Mouse (Mus musculus) G1E-ER4 (cell line): ENCODE data around the gene Lrrc72. TPM values are rescaled to one million over a fixed set of nuclear protein-coding genes. Genes with fewer than 3 reads are reported as not detected.

Experiments used
- GATA1 ChIP-seq: IDR thresholded peaks from one replicate; pipeline ENCODE4 v1.8.0; 2012; ENCODE audit warnings: low read length, inconsistent platforms
- polyA plus RNA-seq: library from polyadenylated mRNA; stranded (reverse); fragments of >175 nt; gene quantifications from 2 replicates; pipeline ENCODE4 v1.2.3, GENCODE M21; 2012

Gene Lrrc72
- polyA plus RNA-seq: not detected in 2 replicates

DNA sequence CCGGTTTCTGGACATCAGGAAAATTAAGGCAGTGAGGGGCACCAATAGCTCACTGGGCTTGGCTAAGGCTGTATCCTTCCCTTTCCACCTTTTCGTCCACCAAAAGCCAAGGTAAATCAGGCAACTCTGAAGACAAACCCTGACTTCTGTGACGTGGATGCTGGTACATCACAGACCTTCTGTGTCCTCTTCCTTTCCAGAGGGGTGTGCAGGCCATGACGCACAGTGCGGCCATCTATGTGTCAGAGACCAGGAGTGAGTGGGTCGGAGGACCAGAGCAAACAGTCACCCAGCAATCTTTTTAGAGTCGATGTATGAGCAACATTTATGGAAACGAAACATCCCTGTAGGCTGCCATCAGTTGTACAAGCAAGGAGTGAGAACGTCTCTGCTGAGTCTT lies at the start of gene Lrrc72:
Gene Lrrc72, minus strand, starts transcription at position 101 of the 400 bp plus-strand sequence.
- TF ChIP-seq GATA1: no peak

DNA sequence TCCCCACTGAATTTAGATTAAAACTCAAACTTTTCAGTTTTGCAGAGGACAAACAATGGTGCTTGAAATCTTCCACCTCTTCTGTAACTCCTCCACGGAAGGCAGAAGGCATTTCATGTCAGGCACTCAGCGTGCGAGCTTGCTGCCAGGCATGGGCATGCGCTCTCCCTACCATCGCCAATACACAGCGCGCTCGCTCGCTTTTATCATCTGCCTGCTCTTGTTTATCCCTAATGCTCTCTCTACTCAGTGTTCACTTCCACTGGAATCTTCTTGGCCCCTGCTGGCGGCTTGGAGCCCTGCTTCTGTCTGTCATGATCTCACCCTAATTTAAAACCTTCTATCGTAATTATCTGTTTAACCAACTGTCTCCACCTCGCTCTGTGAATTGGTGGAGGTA lies 49.1 kb upstream of the Lrrc72 start:
- no peak for TF ChIP-seq GATA1

DNA sequence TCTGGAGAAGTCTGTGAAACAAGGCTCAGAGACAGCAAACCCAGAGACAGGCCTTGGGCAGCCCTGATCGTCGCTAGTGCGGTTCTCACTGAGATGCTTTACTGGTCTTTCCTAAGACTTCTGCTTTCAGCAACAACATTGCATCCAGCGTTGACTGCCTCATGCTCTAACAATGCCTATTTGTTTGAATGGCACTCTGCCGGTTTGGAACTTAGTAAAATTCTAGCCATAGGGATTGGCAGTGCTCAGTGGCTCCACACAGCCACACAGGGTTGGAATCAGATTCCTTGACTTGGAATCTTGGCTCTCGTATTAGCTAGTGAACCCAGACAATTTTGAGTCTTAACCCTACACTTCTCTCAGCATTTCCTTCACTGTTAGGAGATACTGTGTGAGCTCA lies 38.1 kb upstream of the Lrrc72 start:
- TF ChIP-seq GATA1: no peak

DNA sequence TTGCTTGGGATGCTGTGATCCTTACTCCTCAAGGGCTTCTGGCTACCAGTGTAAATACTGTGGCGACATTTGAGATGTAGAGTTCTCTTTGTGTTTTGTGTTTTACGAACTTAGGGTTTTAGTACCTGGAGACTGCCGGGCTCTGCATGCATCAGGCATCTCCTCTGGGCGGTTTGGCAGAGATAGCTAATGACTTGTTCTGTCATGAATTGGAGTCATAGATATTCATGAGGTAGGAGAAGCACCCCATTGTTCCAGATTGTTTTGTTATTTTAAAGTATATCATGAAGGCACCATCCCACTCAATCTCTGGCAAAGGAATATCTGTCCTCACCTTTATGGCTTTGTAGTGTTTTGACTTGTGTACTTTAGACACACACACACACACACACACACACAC lies 37.3 kb upstream of the Lrrc72 start:
- TF ChIP-seq GATA1: no peak

DNA sequence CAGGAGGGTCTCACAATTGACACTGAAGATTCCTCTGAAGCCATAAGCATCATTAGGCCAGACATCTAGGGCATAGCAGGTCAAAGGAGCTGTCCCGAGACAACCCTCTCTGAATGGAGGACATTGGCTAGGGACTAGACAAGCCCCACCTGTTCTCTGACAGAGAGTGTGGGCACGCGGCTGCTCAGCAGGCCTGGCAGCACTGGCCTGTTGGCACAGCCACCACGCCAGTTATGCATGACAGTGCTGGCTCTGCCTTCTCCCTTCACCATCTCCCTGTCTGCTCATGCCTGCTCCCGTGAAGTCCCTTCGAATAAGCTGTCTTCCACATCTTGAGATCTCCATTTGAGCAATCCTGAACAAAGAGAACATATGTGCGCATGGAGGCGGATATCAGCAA lies 36.4 kb upstream of the Lrrc72 start:
- no peak for TF ChIP-seq GATA1

DNA sequence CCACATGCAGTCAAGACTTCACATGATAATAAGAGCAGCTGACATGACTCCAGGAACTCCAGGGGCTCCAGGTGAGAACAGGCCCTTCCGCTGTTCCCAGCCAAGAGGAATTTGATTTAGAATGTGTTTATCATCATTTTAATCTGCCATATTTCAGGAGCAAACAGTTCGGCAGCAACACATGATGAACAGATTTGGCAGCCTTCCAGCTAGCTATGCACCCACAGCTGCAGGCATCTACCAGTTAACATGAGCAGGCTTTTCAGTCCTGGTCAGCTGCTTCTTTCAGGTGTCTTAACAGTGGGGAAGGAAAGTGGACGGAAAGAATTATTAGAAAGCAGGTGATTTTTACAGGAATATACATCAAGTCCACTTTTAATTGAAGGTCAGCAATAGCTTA lies 21.6 kb upstream of the Lrrc72 start:
- TF ChIP-seq GATA1: no peak

DNA sequence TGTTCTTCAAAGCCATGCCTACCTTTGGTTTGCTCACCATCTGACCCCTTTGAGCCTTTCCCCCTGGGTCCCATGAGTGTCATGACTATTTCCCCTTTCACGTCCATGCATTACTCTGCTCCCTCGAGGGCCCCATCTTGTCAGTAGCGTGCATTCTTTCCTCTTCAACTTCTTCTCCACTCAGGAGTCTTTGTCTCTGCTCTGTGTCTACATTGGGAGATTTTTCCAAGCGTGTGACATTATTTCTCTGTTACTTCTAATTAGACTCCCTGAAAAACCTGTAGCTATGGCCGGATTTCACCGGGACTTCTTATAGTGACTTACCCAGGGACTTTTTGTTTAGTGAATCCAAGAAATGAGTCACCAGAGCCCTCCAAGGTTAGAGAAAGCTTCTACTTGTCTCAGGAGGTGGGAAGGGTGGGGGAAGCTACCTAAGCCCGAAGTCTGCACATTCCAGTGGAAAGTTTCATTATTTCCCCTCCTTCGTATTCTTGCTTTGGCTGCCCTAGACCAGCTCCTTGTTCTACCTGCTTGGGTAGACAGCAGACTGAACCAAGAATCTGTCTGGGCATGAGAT lies 14.6 kb upstream of the Lrrc72 start:
- no peak for TF ChIP-seq GATA1

DNA sequence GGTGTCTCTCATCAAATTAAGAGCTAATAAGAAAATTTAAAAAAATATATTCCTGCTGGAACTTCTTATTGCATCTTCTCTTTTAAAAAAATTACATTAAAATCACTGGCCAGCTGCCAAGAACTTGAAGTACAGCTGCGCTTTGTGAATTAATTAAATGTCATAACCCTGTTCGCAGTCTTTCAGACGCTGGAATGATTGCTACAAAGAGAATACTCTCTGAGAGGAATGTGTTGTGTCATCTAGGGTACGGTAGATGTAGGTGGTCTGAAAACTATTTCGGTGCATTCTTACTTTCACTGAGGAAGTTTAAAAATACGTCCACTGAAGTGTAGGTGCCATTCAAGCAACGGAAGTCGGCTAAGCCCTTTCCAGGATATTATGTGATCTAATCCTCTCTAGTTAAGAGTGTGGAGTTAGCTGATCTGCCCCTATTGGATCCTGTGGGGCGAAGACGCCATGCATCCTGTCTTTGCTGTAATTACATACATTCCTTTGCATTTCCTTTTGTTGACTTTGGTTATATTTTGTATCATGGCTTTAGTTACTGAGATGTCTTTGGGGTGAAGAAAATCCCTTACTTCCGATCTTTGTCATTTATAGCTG lies 9.0 kb upstream of the Lrrc72 start:
- no peak for TF ChIP-seq GATA1

DNA sequence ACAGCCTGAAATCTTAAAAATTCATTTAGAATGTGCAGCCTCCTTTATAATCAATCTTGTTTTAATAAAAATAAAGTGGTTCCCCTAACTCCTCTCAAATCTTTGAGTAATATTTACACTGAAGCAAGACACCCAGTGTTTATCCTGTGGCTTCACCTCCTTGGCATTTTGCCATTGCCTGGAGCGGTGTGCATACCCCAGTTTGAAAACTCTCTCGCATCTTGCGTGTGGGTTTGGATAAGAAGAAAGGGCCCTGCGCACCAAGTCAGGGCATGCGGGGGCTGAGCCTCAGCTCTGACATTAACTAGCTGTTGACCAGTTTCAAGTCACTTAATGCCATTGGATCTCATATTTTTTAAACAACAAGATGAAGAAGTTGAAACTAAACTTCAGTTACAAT lies 2.2 kb upstream of the Lrrc72 start:
- TF ChIP-seq GATA1: no peak

DNA sequence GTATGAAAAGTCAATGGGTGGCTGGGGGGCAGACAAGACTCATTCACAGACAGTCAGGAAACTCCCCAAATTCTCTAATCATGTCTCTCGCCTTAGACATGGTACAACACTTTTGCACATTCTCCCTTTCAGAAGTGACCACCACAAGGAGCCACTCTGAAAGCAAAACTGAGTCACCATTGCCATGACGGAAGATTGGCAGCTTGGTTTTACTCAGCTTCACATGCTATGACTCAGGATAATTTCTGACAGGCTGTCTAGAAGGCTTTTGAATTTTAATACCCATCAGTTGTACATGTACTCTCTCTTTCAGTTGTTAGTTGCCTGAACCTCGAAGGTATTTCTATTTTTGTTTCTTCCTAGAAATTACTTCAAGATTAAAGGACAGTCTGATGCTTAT lies 12.0 kb downstream of the Lrrc72 start:
- no peak for TF ChIP-seq GATA1

DNA sequence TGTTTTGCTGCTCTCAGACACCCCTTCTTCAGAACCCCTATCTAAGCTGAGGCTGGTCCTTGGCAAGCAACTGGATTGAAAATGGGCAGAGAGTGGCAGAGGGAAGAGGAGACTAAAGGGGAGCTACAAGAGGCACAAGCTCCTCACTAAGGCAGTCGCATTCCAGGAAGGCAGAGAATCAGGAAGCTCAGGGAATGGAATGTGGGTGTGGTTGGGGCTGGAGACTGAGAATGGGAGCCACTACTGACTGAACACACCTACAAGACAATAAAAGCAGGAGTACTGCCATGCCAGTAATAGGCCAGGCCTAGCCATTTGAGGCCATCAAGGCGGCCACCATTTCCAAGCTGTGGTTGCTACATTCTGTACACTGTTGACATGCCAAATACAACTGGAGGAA lies 21.8 kb downstream of the Lrrc72 start:
- TF ChIP-seq GATA1: no peak

DNA sequence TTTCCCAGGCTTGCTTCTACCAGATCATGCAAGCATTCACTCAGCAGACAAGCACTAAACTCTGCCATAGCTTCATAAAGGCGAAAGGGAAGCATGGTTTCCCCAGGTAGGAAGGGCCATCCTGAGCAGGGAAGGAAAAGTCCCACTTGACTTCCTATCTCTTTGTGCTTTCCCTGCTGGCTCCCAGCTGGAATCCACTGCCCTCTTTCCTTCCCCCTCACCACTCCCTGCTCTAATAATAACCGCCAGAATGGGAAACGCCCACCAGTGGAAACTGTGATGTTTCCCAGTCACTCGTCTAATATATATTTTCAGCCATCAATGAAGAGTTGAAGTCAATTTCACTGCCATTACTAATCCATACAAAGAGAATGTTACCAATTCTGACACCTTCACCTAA lies 28.8 kb downstream of the Lrrc72 start:
- TF ChIP-seq GATA1: no peak

DNA sequence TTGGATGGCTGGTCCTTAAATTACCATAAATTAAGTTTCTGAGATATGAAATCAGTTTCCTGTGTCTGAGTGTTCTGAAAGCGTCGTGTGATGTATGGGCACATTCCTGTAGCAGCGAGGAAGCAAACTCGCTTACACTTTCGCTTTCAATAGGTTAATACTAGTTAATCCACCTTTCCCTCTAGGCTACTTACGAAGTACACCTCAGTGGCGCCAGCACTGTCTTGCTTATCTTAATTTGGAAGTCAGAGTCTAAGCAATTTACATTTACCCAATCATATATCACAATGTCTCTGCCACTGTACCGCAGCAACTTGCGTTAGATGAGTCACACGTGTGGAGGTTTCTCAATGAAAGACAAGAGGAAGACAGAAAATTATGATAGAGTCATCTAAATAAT lies 36.3 kb downstream of the Lrrc72 start:
- TF ChIP-seq GATA1: no peak

DNA sequence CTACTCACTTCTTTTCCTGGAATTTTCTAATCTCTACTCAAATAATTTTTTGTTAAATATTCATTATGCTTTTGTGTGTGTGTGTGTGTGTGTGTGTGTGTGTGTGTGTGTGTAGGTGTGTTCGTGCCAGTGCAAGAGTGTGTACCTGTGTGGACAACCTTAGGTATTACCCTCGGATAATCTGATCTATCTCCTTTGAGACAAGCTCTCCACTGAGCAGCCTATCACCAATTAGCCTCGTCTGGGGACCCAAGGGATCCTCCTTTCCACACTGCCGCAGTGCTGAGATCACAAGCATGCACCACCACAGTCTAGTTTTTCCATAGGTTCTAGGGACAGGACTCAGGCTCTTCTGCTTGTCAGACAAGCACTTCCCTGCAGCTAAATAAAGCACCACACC lies 37.0 kb downstream of the Lrrc72 start:
- no peak for TF ChIP-seq GATA1

DNA sequence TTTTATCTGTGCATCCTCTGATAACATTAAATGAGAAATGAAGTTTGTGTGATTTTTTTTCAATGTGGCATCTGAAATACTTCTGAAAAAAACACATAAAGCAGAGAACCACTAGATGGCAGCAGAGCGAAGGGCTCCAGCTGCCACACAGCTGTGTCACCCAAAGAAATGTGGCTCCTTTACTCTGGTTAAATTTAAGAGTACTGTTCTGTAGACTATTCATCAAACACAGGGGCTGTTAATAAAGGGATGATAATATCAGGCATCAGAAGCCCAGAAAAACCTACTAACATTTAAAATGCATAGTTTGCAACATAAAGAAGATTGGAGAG lies 38.1 kb downstream of the Lrrc72 start:
- TF ChIP-seq GATA1: no peak

DNA sequence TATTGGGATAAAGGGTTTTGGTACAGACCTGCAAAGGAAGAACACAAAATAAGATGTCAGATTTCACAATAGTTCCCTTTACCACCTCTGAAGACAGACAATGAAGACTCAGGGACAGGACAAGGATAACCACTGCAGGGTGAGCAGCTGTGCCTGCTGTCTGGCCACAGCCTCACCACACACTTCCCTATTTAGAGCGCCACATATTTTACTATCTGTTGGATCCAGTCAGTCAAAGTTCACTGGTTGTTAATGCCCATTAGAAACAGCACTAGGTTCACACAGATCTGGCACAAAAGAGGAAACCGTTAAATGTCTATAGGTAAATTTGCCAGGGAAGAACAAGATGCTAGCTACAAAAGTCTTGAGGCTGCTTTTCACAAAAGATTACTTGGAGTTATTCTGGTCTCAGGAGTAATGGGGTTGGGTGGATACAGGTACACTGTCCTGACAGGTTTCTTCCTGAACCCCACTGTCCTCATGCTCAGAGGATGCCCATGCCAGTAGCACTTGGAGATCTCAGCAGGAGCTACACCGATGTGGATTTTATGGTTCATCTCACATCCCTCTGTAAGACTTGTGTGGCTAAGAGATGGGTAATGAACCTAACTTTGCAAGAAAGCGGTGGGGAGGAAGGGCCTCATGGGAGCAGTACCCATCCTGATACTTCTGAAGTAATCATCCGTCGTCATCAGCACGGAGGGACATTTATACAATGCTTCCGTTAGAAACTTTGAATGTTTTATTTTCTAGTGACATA lies 38.6 kb downstream of the Lrrc72 start:
- TF ChIP-seq GATA1: no peak

DNA sequence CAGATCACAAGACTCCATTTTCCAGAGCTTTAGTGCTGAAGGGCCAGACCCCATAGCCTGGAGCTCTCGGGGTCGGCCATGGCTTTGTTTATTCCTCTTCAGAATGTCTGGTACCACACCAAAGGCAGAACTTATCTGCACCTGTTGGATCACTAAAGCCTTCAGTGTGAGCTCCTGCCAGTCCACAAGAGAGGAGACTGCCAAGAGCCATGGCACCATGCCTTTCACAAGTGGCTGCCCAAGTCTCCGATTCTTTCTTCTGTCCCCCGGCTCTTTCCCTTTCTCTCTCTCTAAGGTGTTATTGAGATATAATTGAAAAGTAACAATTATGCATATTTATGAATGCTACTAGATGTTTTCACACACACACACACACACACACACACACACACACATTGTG lies 43.1 kb downstream of the Lrrc72 start:
- TF ChIP-seq GATA1: no peak
